ENCODE assay signal across 8 mouse cellular contexts in the genomic region with DNA sequence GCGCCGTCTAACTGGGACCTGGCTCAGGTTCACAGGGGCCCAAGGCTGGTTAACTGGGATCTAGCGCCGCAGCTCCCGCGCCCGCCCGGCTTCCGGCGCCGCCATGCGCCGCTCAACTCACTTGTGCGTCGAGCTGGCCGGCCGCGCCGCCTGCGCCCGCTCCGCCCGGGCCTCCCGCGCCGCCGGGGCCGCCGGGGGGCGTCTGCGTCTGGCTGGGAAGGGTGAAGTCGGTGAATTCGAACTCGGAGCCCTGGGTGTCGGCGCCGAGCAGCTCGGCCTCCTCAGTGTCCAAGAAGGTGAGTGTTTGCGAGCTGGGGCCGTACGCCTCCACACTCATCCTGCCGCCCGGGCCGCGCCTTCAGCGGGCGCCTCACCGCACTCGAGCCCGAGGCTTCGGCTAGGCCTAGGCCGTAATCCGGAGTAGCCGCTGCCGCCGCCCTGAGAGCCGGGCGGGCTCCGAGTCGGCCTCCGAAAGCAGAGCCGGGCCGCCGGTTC. TPM values are rescaled to one million over a fixed set of nuclear protein-coding genes. Genes with fewer than 3 reads are reported as not detected.
DNase-seq lines count a peak whose midpoint lies in the region; ATAC-seq and TF ChIP-seq lines count a peak whose summit lies in the region.

No protein-coding gene starts in this region.

- peak overlapping the region; percentile 98 for H3K4me3 ChIP-seq in gastrocnemius, adult 2 months
- peak overlapping the region; percentile 97 for H3K4me3 ChIP-seq in forebrain, embryonic 10.5 days
- peak overlapping the region; percentile 97 for H3K4me3 ChIP-seq in megakaryocyte, embryonic 14.5 days (replicated peaks)

- ATAC-seq in CD4-positive, CD25-positive, alpha-beta regulatory T cell, adult 4 months: peak; percentile 49

- no peak for DNase-seq in gastrocnemius, adult 2 months
- no peak for DNase-seq in gastrocnemius, adult 18-20 months (ENCODE audit: low spot score)
- DNase-seq in forebrain, embryonic 10.5 days (ENCODE audit: extremely low spot score, low spot score): no peak
- DNase-seq in kidney, adult 18-20 months: peak; percentile 56
- DNase-seq in thymus, postnatal 0 days (ENCODE audit: low spot score): peak; percentile 63
- no peak for DNase-seq in gastrocnemius, postnatal 4 days (ENCODE audit: low spot score in 2 of 2)

- H3K36me3 ChIP-seq in forebrain, embryonic 10.5 days (replicated peaks): peaks cover 36% of the 10 kb centered on the region
- peaks cover 37% of the 10 kb centered on the region for H3K36me3 ChIP-seq in megakaryocyte, embryonic 14.5 days (replicated peaks; ENCODE audit: low read length)

- under 1% methylated on average over 64 of the region's 64 CpGs for WGBS in forebrain, embryonic 10.5 days

- no peaks in the 10 kb centered on the region for H3K9me3 ChIP-seq in forebrain, embryonic 10.5 days
- no peaks in the 10 kb centered on the region for H3K9me3 ChIP-seq in megakaryocyte, embryonic 14.5 days

- H3K27ac ChIP-seq in gastrocnemius, adult 2 months: peak overlapping the region; percentile 90
- peak overlapping the region; percentile 96 for H3K27ac ChIP-seq in forebrain, embryonic 10.5 days

- TF ChIP-seq CTCF in gastrocnemius, adult 2 months (IDR thresholded peaks at IDR 0.05): no peak

- H3K4me1 ChIP-seq in forebrain, embryonic 10.5 days: peaks cover 61% of the 10 kb centered on the region
- peaks cover 68% of the 10 kb centered on the region for H3K4me1 ChIP-seq in megakaryocyte, embryonic 14.5 days

- intact Hi-C loops in gastrocnemius, adult 2 months (cut with DNase I): no loop called here

- H3K27me3 ChIP-seq in forebrain, embryonic 10.5 days (ENCODE audit: poor library complexity, severe bottlenecking): no peaks in the 10 kb centered on the region
- H3K27me3 ChIP-seq in megakaryocyte, embryonic 14.5 days (replicated peaks): no peaks in the 10 kb centered on the region

RNA-seq across cellular contexts. Expression of a gene that starts 0.4 kb away (rescaled TPM):
- 10 to 100 TPM; 28.1 to 35.1 TPM for total RNA-seq in gastrocnemius, adult 2 months (2021)
- total RNA-seq in gastrocnemius, adult 18-20 months (2021): 10 to 100 TPM; 29.8 to 31.1 TPM
- 10 to 100 TPM; 11.4 to 14.5 TPM for polyA plus RNA-seq in CD4-positive, CD25-positive, alpha-beta regulatory T cell, adult 4 months (2017; shearing (Covaris generic))
- 14.5 and 16.3 TPM in 2 replicates for polyA plus RNA-seq in forebrain, embryonic 10.5 days (2016; fragmentation: Nextera tagmentation; extraction: Ambion mirVana)
- 75.0 and 100 TPM in 2 replicates for polyA plus RNA-seq in megakaryocyte, embryonic 14.5 days (2012; ENCODE audit: insufficient read depth, low replicate concordance)
- 16.4 and 22.6 TPM in 2 replicates for polyA plus RNA-seq in thymus, postnatal 0 days (2015; fragmentation: Nextera tagmentation; extraction: Ambion mirVana)
- 10 to 100 TPM; 45.0 to 47.9 TPM for total RNA-seq in gastrocnemius, postnatal 4 days (2021)

RNA-seq across cellular contexts. Expression of a gene that starts 20.7 kb away (rescaled TPM):
- 10 to 100 TPM in 1 of 2 experiments, 1 to 10 TPM in 1; 5.5 to 31.2 TPM for total RNA-seq in gastrocnemius, adult 2 months (2021)
- 10 to 100 TPM in 1 of 2 experiments, 1 to 10 TPM in 1; 6.9 to 14.9 TPM for total RNA-seq in gastrocnemius, adult 18-20 months (2021)
- under 1 TPM in 1 of 2 experiments, not detected in 1; 0.28 TPM for polyA plus RNA-seq in CD4-positive, CD25-positive, alpha-beta regulatory T cell, adult 4 months (2017; shearing (Covaris generic))
- polyA plus RNA-seq in forebrain, embryonic 10.5 days (2016; fragmentation: Nextera tagmentation; extraction: Ambion mirVana): 0.19 and 0.38 TPM in 2 replicates
- 0.27 TPM in 1 of 2 replicates, not detected in the other for polyA plus RNA-seq in megakaryocyte, embryonic 14.5 days (2012; ENCODE audit: insufficient read depth, low replicate concordance)
- 1.6 and 2.2 TPM in 2 replicates for polyA plus RNA-seq in thymus, postnatal 0 days (2015; fragmentation: Nextera tagmentation; extraction: Ambion mirVana)
- 1 to 10 TPM; 4.6 to 9.3 TPM for total RNA-seq in gastrocnemius, postnatal 4 days (2021)

RNA-seq across cellular contexts. Expression of a gene that starts 23.1 kb away (rescaled TPM):
- total RNA-seq in gastrocnemius, adult 2 months (2021): 1 to 10 TPM in 1 of 2 experiments, not detected in 1; 1.0 TPM
- 1 to 10 TPM; 1.9 to 2.1 TPM for total RNA-seq in gastrocnemius, adult 18-20 months (2021)
- under 1 TPM in 1 of 2 experiments, not detected in 1; 0.71 TPM for polyA plus RNA-seq in CD4-positive, CD25-positive, alpha-beta regulatory T cell, adult 4 months (2017; shearing (Covaris generic))
- 3.7 and 4.6 TPM in 2 replicates for polyA plus RNA-seq in forebrain, embryonic 10.5 days (2016; fragmentation: Nextera tagmentation; extraction: Ambion mirVana)
- 0.26 TPM in 1 of 2 replicates, not detected in the other for polyA plus RNA-seq in megakaryocyte, embryonic 14.5 days (2012; ENCODE audit: insufficient read depth, low replicate concordance)
- 0.13 TPM in 1 of 2 replicates, not detected in the other for polyA plus RNA-seq in thymus, postnatal 0 days (2015; fragmentation: Nextera tagmentation; extraction: Ambion mirVana)
- total RNA-seq in gastrocnemius, postnatal 4 days (2021): 1 to 10 TPM; 3.5 to 4.0 TPM

RNA-seq across cellular contexts. Expression of a gene that starts 37.1 kb away (rescaled TPM):
- total RNA-seq in gastrocnemius, adult 2 months (2021): 10 to 100 TPM; 14.0 to 23.3 TPM
- 10 to 100 TPM; 13.4 to 15.9 TPM for total RNA-seq in gastrocnemius, adult 18-20 months (2021)
- not detected for polyA plus RNA-seq in CD4-positive, CD25-positive, alpha-beta regulatory T cell, adult 4 months (2017; shearing (Covaris generic))
- polyA plus RNA-seq in forebrain, embryonic 10.5 days (2016; fragmentation: Nextera tagmentation; extraction: Ambion mirVana): 4.1 and 4.5 TPM in 2 replicates
- 0.55 and 1.8 TPM in 2 replicates for polyA plus RNA-seq in megakaryocyte, embryonic 14.5 days (2012; ENCODE audit: insufficient read depth, low replicate concordance)
- 0.19 and 0.40 TPM in 2 replicates for polyA plus RNA-seq in thymus, postnatal 0 days (2015; fragmentation: Nextera tagmentation; extraction: Ambion mirVana)
- total RNA-seq in gastrocnemius, postnatal 4 days (2021): 10 to 100 TPM; 23.1 to 24.4 TPM

RNA-seq across cellular contexts. Expression of a gene that starts 50.4 kb away (rescaled TPM):
- 100 to 1,000 TPM; 118 to 128 TPM for total RNA-seq in gastrocnemius, adult 2 months (2021)
- 100 to 1,000 TPM; 133 to 135 TPM for total RNA-seq in gastrocnemius, adult 18-20 months (2021)
- polyA plus RNA-seq in CD4-positive, CD25-positive, alpha-beta regulatory T cell, adult 4 months (2017; shearing (Covaris generic)): 100 to 1,000 TPM; 321 to 359 TPM
- polyA plus RNA-seq in forebrain, embryonic 10.5 days (2016; fragmentation: Nextera tagmentation; extraction: Ambion mirVana): 286 and 300 TPM in 2 replicates
- polyA plus RNA-seq in megakaryocyte, embryonic 14.5 days (2012; ENCODE audit: insufficient read depth, low replicate concordance): 335 and 566 TPM in 2 replicates
- 314 and 316 TPM in 2 replicates for polyA plus RNA-seq in thymus, postnatal 0 days (2015; fragmentation: Nextera tagmentation; extraction: Ambion mirVana)
- 100 to 1,000 TPM; 168 to 177 TPM for total RNA-seq in gastrocnemius, postnatal 4 days (2021)

Comparison
In these comparisons a context has a peak if more than half of its experiments do, and no peak if none do; other contexts are left out.
1. DNase-seq: peak in kidney, adult 18-20 months (single experiment) and thymus, postnatal 0 days (single experiment); none in gastrocnemius, adult 2 months (single experiment), gastrocnemius, adult 18-20 months (single experiment), forebrain, embryonic 10.5 days (single experiment) and gastrocnemius, postnatal 4 days (0 of 2).
2. Peak in every context shown above with its lines, with median percentiles within 50 percentile points of each other: H3K4me3 ChIP-seq.